Mouse (Mus musculus) gastrocnemius, postnatal 4 days (tissue): ENCODE results near the gene Col23a1. TPM values are rescaled to one million over a fixed set of nuclear protein-coding genes. Genes with fewer than 3 reads are reported as not detected.
"Not testable (repeated sequence)": the region's sequence is repeated elsewhere in the genome, so short reads cannot be mapped to it uniquely, and the experiment has no call there.

Experiments used
- DNase-seq, 2 experiments: peaks; one replicate each; pipeline ENCODE4 v3.0.0; 2021 to 2022; ENCODE audit warnings: low spot score in 2 of 2, mixed read lengths in 2 of 2
- total RNA-seq, 2 experiments: library from RNA; stranded (reverse); gene quantifications; 2 replicates each; pipeline ENCODE4 v1.2.3; 2021

Col23a1 gene
- total RNA-seq, 2 experiments from 2014 or later = 25.0 to 34.6 TPM

- DNase-seq = peak; percentile 93 to 96
These were observed 294.9 kb downstream of the Col23a1 start, which contains the start of gene Phykpl for GRCm38 (mm10) chr11:51584431-51585248. Gene Phykpl, plus strand, starts transcription at chr11:51584757.

- no peak for DNase-seq
These were observed 296.0 kb downstream of the Col23a1 start for GRCm38 (mm10) chr11:51585608-51586252.

GRCm38 (mm10) chr11:51586411-51586810 lies 296.7 kb downstream of the Col23a1 start:
- peak in 1 of 2 experiments; percentile 14 for DNase-seq

- peak in 1 of 2 experiments; percentile 8 for DNase-seq
These were observed 297.3 kb downstream of the Col23a1 start for GRCm38 (mm10) chr11:51587059-51587458.

- no peak for DNase-seq
These were observed 299.1 kb downstream of the Col23a1 start for GRCm38 (mm10) chr11:51588833-51589232.

GRCm38 (mm10) chr11:51590002-51590401 lies 300.3 kb downstream of the Col23a1 start:
- no peak for DNase-seq

GRCm38 (mm10) chr11:51591168-51591567 lies 301.4 kb downstream of the Col23a1 start:
- DNase-seq = no peak

- no peak for DNase-seq
These were observed 302.2 kb downstream of the Col23a1 start for GRCm38 (mm10) chr11:51591915-51592314.

- no peak for DNase-seq
These were observed 303.6 kb downstream of the Col23a1 start for GRCm38 (mm10) chr11:51593368-51593767.

GRCm38 (mm10) chr11:51593849-51594248 lies 304.1 kb downstream of the Col23a1 start:
- DNase-seq = no peak

GRCm38 (mm10) chr11:51594715-51595350 lies 305.1 kb downstream of the Col23a1 start:
- no peak for DNase-seq

- DNase-seq = no peak
These were observed 305.9 kb downstream of the Col23a1 start for GRCm38 (mm10) chr11:51595459-51596083.

GRCm38 (mm10) chr11:51597553-51597952 lies 307.8 kb downstream of the Col23a1 start:
- no peak for DNase-seq

GRCm38 (mm10) chr11:51602253-51602652 lies 312.5 kb downstream of the Col23a1 start:
- no peak for DNase-seq

GRCm38 (mm10) chr11:51605602-51606446 lies 316.1 kb downstream of the Col23a1 start:
- peak; percentile 76 to 91 for DNase-seq

- peak; percentile 91 to 95 for DNase-seq
These were observed 316.9 kb downstream of the Col23a1 start, which contains the start of gene Hnrnpab for GRCm38 (mm10) chr11:51606447-51607095. Gene Hnrnpab, minus strand, starts transcription at chr11:51606847.

- no peak for DNase-seq
These were observed 317.5 kb downstream of the Col23a1 start for GRCm38 (mm10) chr11:51607096-51607738.

- DNase-seq = no peak
These were observed 319.7 kb downstream of the Col23a1 start for GRCm38 (mm10) chr11:51609266-51609909.

- not testable (repeated sequence) for DNase-seq
These were observed 320.2 kb downstream of the Col23a1 start for GRCm38 (mm10) chr11:51609940-51610339.
